Mouse (Mus musculus) testis, adult 2 months (tissue): ENCODE measurements at regions not wholly inside any gene's neighbourhood (a gene's known extent, or its start where the extent isn't known, plus 50 kb on each side); places are given as distances from the start of the nearest gene placed in this dataset.
"Not testable (repeated sequence)": the region's sequence is repeated elsewhere in the genome, so short reads cannot be mapped to it uniquely, and the experiment has no call there.

Experiments
- H3K27ac ChIP-seq: fragments of 200-500 bp; 2 replicates; pipeline ENCODE4 v1.5.1; 2012; ENCODE audit warnings: low read depth, low read length; ENCODE audit not compliant: control insufficient read depth, insufficient read depth
- H3K27me3 ChIP-seq: fragments of 200-500 bp; 2 replicates; pipeline ENCODE4 v1.6.1; 2012; ENCODE audit warnings: mild to moderate bottlenecking, low read length, moderate library complexity; ENCODE audit not compliant: control insufficient read depth, insufficient read depth
- H3K36me3 ChIP-seq: fragments of 200-500 bp; 2 replicates; pipeline ENCODE4 v1.6.1; 2012; ENCODE audit warnings: mild to moderate bottlenecking, low read length; ENCODE audit not compliant: control insufficient read depth, insufficient read depth
- H3K4me1 ChIP-seq: fragments of 200-500 bp; 2 replicates; pipeline ENCODE4 v1.6.1; 2012; ENCODE audit warnings: low read length; ENCODE audit not compliant: control insufficient read depth, insufficient read depth
- H3K4me3 ChIP-seq: fragments of 200-500 bp; 2 replicates; pipeline ENCODE4 v1.5.1; 2012; ENCODE audit warnings: low read depth, mild to moderate bottlenecking, low read length, moderate library complexity, mixed read lengths; ENCODE audit not compliant: control insufficient read depth
- CTCF ChIP-seq: fragments of 200-500 bp; IDR thresholded peaks from 2 replicates; pipeline ENCODE4 v1.5.1; 2012; ENCODE audit warnings: low read depth, mild to moderate bottlenecking, inconsistent platforms, low read length, moderate library complexity; ENCODE audit not compliant: control insufficient read depth, insufficient read depth, insufficient replicate concordance
- POLR2A ChIP-seq: fragments of 200-500 bp; IDR thresholded peaks from 2 replicates; pipeline ENCODE4 v1.6.1; 2012; ENCODE audit warnings: low read depth, mild to moderate bottlenecking, inconsistent platforms, low read length, moderate library complexity; ENCODE audit not compliant: control insufficient read depth

- Histone ChIP-seq H3K4me1 (no peaks in the 10 kb centered on the region), H3K27me3 (no peaks in the 10 kb centered on the region), H3K36me3 (no peaks in the 10 kb centered on the region), H3K4me3 (no peak overlapping the region), H3K27ac (no peak overlapping the region)
- no peak for TF ChIP-seq POLR2A
- TF ChIP-seq CTCF: no peak
Observed at GRCm38 (mm10) chr13:80723215-80724006, 159.8 kb upstream of the Arrdc3 start.

GRCm38 (mm10) chr13:80729202-80729601 is 154.0 kb upstream of the Arrdc3 start:
- no peak overlapping the region for H3K27ac ChIP-seq
- H3K36me3 ChIP-seq: no peaks in the 10 kb centered on the region
- no peak overlapping the region for H3K4me3 ChIP-seq
- no peaks in the 10 kb centered on the region for H3K27me3 ChIP-seq
- H3K4me1 ChIP-seq: no peaks in the 10 kb centered on the region
- TF ChIP-seq POLR2A: no peak
- no peak for TF ChIP-seq CTCF

GRCm38 (mm10) chr13:80745991-80746390 is 137.2 kb upstream of the Arrdc3 start:
- TF ChIP-seq CTCF (no peak), POLR2A (no peak)
- no peak overlapping the region for H3K27ac ChIP-seq
- no peak overlapping the region for H3K4me3 ChIP-seq
- no peaks in the 10 kb centered on the region for H3K4me1 ChIP-seq
- no peaks in the 10 kb centered on the region for H3K27me3 ChIP-seq
- no peaks in the 10 kb centered on the region for H3K36me3 ChIP-seq

- not testable (repeated sequence) for H3K27me3 ChIP-seq, H3K4me1 ChIP-seq, H3K36me3 ChIP-seq, H3K4me3 ChIP-seq, H3K27ac ChIP-seq
- peak; percentile 13; the same call in 1 of the 2 replicates for TF ChIP-seq CTCF
Observed at GRCm38 (mm10) chr13:80747022-80747421, 136.2 kb upstream of the Arrdc3 start.
